ENCODE assay signal across 9 mouse cellular contexts in genomic region chr11:69922796-69923195, GRCm38 (mm10). TPM values are rescaled to one million over a fixed set of nuclear protein-coding genes. Genes with fewer than 3 reads are reported as not detected.
DNase-seq lines count a peak whose midpoint lies in the region; ATAC-seq lines count a peak whose summit lies in the region.
"Had no signal": no experiment of that assay in that cellular context is flagged by ENCODE, and none has a peak within 500 bp of the region (broad histone marks: within the 10 kb centered on the region; RNA-seq: fewer than 3 reads in every experiment).

No protein-coding gene starts in this region.

- no peaks in the 10 kb centered on the region for H3K27me3 ChIP-seq in heart, embryonic 10.5 days (ENCODE audit: insufficient read depth, poor library complexity, severe bottlenecking)
- H3K27me3 ChIP-seq in neural tube, embryonic 11.5 days (ENCODE audit: control insufficient read depth, insufficient read depth, low read length) = no peaks in the 10 kb centered on the region
- no peaks in the 10 kb centered on the region for H3K27me3 ChIP-seq in liver, embryonic 11.5 days (replicated peaks; ENCODE audit: control insufficient read depth, insufficient read depth, low read length)
- no peaks in the 10 kb centered on the region for H3K27me3 ChIP-seq in stomach, embryonic 16.5 days (ENCODE audit: control insufficient read depth, insufficient read depth, low read length)

- intact Hi-C loops in left cerebral cortex, postnatal 4 days (cut with DNase I) = no loop called here

- 69% methylated on average over 3 of the region's 3 CpGs for WGBS in heart, embryonic 10.5 days
- WGBS in neural tube, embryonic 11.5 days = 77% methylated on average over 3 of the region's 3 CpGs
- 67% methylated on average over 3 of the region's 3 CpGs for WGBS in liver, embryonic 11.5 days
- 57% methylated on average over 3 of the region's 3 CpGs for WGBS in stomach, embryonic 16.5 days

- no peaks in the 10 kb centered on the region for H3K9me3 ChIP-seq in heart, embryonic 10.5 days
- no peaks in the 10 kb centered on the region for H3K9me3 ChIP-seq in neural tube, embryonic 11.5 days (ENCODE audit: control insufficient read depth, low read length)
- H3K9me3 ChIP-seq in liver, embryonic 11.5 days (ENCODE audit: control insufficient read depth, low read length) = no peaks in the 10 kb centered on the region
- no peaks in the 10 kb centered on the region for H3K9me3 ChIP-seq in stomach, embryonic 16.5 days (replicated peaks; ENCODE audit: control insufficient read depth, low read length)

- peaks cover 17% of the 10 kb centered on the region for H3K4me1 ChIP-seq in heart, embryonic 10.5 days
- peaks cover 9% of the 10 kb centered on the region for H3K4me1 ChIP-seq in neural tube, embryonic 11.5 days (ENCODE audit: control insufficient read depth, insufficient read depth, low read length)
- H3K4me1 ChIP-seq in liver, embryonic 11.5 days (replicated peaks; ENCODE audit: control insufficient read depth, insufficient read depth, low read length) = peaks cover 25% of the 10 kb centered on the region
- peaks cover 16% of the 10 kb centered on the region for H3K4me1 ChIP-seq in stomach, embryonic 16.5 days (ENCODE audit: control insufficient read depth, insufficient read depth, low read length)

- peak overlapping the region; percentile 97; the same call in 1 of the 2 replicates for H3K27ac ChIP-seq in heart, embryonic 10.5 days
- H3K27ac ChIP-seq in neural tube, embryonic 11.5 days (ENCODE audit: low read depth, low read length) = no peak overlapping the region
- H3K27ac ChIP-seq in liver, embryonic 11.5 days (ENCODE audit: low read depth, low read length) = peak overlapping the region; percentile 99
- peak overlapping the region; percentile 99 for H3K27ac ChIP-seq in stomach, embryonic 16.5 days (ENCODE audit: low read length)

- ATAC-seq in neural tube, embryonic 11.5 days (ENCODE audit: insufficient read depth, low FRiP score, low TSS enrichment) = no peak
- ATAC-seq in liver, embryonic 11.5 days (replicated peaks; ENCODE audit: low FRiP score) = no peak
- ATAC-seq in stomach, embryonic 16.5 days (ENCODE audit: insufficient read depth, low FRiP score) = no peak

- peak overlapping the region; percentile 11; the same call in 1 of the 2 replicates for H3K9ac ChIP-seq in neural tube, embryonic 11.5 days (ENCODE audit: low read length)
- peak overlapping the region; percentile 85; the same call in 1 of the 2 replicates for H3K9ac ChIP-seq in liver, embryonic 11.5 days (ENCODE audit: low read depth, low read length)
- peak overlapping the region; percentile 20 for H3K9ac ChIP-seq in stomach, embryonic 16.5 days (ENCODE audit: low read length)

- peaks cover 19% of the 10 kb centered on the region for H3K36me3 ChIP-seq in heart, embryonic 10.5 days
- H3K36me3 ChIP-seq in neural tube, embryonic 11.5 days (ENCODE audit: control insufficient read depth, insufficient read depth, low read length) = peaks cover 6% of the 10 kb centered on the region
- H3K36me3 ChIP-seq in liver, embryonic 11.5 days (ENCODE audit: control insufficient read depth, insufficient read depth, low read length) = peaks cover 13% of the 10 kb centered on the region
- peaks cover 5% of the 10 kb centered on the region for H3K36me3 ChIP-seq in stomach, embryonic 16.5 days (ENCODE audit: control insufficient read depth, insufficient read depth, low read length)

- H3K4me2 ChIP-seq in neural tube, embryonic 11.5 days (ENCODE audit: low read depth) = no peak overlapping the region; the same call in 1 of the 2 replicates
- peak overlapping the region; percentile 68 for H3K4me2 ChIP-seq in liver, embryonic 11.5 days
- H3K4me2 ChIP-seq in stomach, embryonic 16.5 days (ENCODE audit: low read depth, low read length) = peak overlapping the region; percentile 68; the same call in 1 of the 2 replicates

- H3K4me3 ChIP-seq in heart, embryonic 10.5 days = peak overlapping the region; percentile 85
- no peak overlapping the region for H3K4me3 ChIP-seq in neural tube, embryonic 11.5 days (ENCODE audit: low read depth, low read length)
- H3K4me3 ChIP-seq in liver, embryonic 11.5 days (ENCODE audit: low read depth, low read length) = peak overlapping the region; percentile 92
- no peak overlapping the region for H3K4me3 ChIP-seq in stomach, embryonic 16.5 days (replicated peaks; ENCODE audit: low read length)

- no peak for DNase-seq in heart, embryonic 10.5 days (ENCODE audit: low spot score)
- no peak for DNase-seq in heart, adult 11 months
- no peak for DNase-seq in neural tube, embryonic 11.5 days (ENCODE audit: low spot score)
- no peak for DNase-seq in neural tube, embryonic 10.5 days (ENCODE audit: extremely low spot score, low spot score)
- DNase-seq in liver, embryonic 11.5 days (ENCODE audit: low spot score) = no peak
- DNase-seq in left cerebral cortex, postnatal 4 days = no peak
- DNase-seq in right cerebral cortex, postnatal 4 days = no peak
- DNase-seq: cerebellum, postnatal 10 days had no signal

RNA-seq across cellular contexts. Expression of gene Eif5a, which starts 1.0 kb away (rescaled TPM):
- polyA plus RNA-seq in heart, embryonic 10.5 days (2016; fragmentation: Nextera tagmentation; extraction: Ambion mirVana) = 2,011 and 2,470 TPM in 2 replicates
- 1,905 and 1,926 TPM in 2 replicates for polyA plus RNA-seq in neural tube, embryonic 11.5 days (2014; fragmentation: Nextera tagmentation; extraction: Ambion mirVana)
- polyA plus RNA-seq in liver, embryonic 11.5 days (2014; fragmentation: Nextera tagmentation; extraction: Ambion mirVana) = 2,995 and 3,090 TPM in 2 replicates
- 1,516 and 1,535 TPM in 2 replicates for polyA plus RNA-seq in stomach, embryonic 16.5 days (2015; fragmentation: Nextera tagmentation; extraction: Ambion mirVana)
- total RNA-seq in left cerebral cortex, postnatal 4 days (2021) = 100 to 1,000 TPM; 539 to 555 TPM

RNA-seq across cellular contexts. Expression of gene Gps2, which starts 9.1 kb away (rescaled TPM):
- polyA plus RNA-seq in heart, embryonic 10.5 days (2016; fragmentation: Nextera tagmentation; extraction: Ambion mirVana) = 55.2 and 69.4 TPM in 2 replicates
- 84.0 and 93.7 TPM in 2 replicates for polyA plus RNA-seq in neural tube, embryonic 11.5 days (2014; fragmentation: Nextera tagmentation; extraction: Ambion mirVana)
- 121 and 130 TPM in 2 replicates for polyA plus RNA-seq in liver, embryonic 11.5 days (2014; fragmentation: Nextera tagmentation; extraction: Ambion mirVana)
- 61.6 and 63.4 TPM in 2 replicates for polyA plus RNA-seq in stomach, embryonic 16.5 days (2015; fragmentation: Nextera tagmentation; extraction: Ambion mirVana)
- 10 to 100 TPM; 37.8 to 38.3 TPM for total RNA-seq in left cerebral cortex, postnatal 4 days (2021)

RNA-seq across cellular contexts. Expression of gene Ybx2, which starts 12.8 kb away (rescaled TPM):
- 1.8 and 2.1 TPM in 2 replicates for polyA plus RNA-seq in heart, embryonic 10.5 days (2016; fragmentation: Nextera tagmentation; extraction: Ambion mirVana)
- 3.4 and 4.2 TPM in 2 replicates for polyA plus RNA-seq in neural tube, embryonic 11.5 days (2014; fragmentation: Nextera tagmentation; extraction: Ambion mirVana)
- 1.3 and 1.7 TPM in 2 replicates for polyA plus RNA-seq in liver, embryonic 11.5 days (2014; fragmentation: Nextera tagmentation; extraction: Ambion mirVana)
- 2.9 and 3.8 TPM in 2 replicates for polyA plus RNA-seq in stomach, embryonic 16.5 days (2015; fragmentation: Nextera tagmentation; extraction: Ambion mirVana)
- 10 to 100 TPM; 16.1 to 23.5 TPM for total RNA-seq in left cerebral cortex, postnatal 4 days (2021)

RNA-seq across cellular contexts. Expression of gene Neurl4, which starts 21.9 kb away (rescaled TPM):
- polyA plus RNA-seq in heart, embryonic 10.5 days (2016; fragmentation: Nextera tagmentation; extraction: Ambion mirVana) = 8.3 and 12.7 TPM in 2 replicates
- polyA plus RNA-seq in neural tube, embryonic 11.5 days (2014; fragmentation: Nextera tagmentation; extraction: Ambion mirVana) = 14.2 and 18.0 TPM in 2 replicates
- 9.5 and 10.5 TPM in 2 replicates for polyA plus RNA-seq in liver, embryonic 11.5 days (2014; fragmentation: Nextera tagmentation; extraction: Ambion mirVana)
- polyA plus RNA-seq in stomach, embryonic 16.5 days (2015; fragmentation: Nextera tagmentation; extraction: Ambion mirVana) = 7.5 TPM in 2 replicates
- 100 to 1,000 TPM; 157 to 165 TPM for total RNA-seq in left cerebral cortex, postnatal 4 days (2021)

RNA-seq across cellular contexts. Expression of gene 2810408A11Rik, which starts 22.0 kb away (rescaled TPM):
- 5.5 and 8.7 TPM in 2 replicates for polyA plus RNA-seq in heart, embryonic 10.5 days (2016; fragmentation: Nextera tagmentation; extraction: Ambion mirVana)
- 14.4 and 15.1 TPM in 2 replicates for polyA plus RNA-seq in neural tube, embryonic 11.5 days (2014; fragmentation: Nextera tagmentation; extraction: Ambion mirVana)
- 3.2 and 4.0 TPM in 2 replicates for polyA plus RNA-seq in liver, embryonic 11.5 days (2014; fragmentation: Nextera tagmentation; extraction: Ambion mirVana)
- polyA plus RNA-seq in stomach, embryonic 16.5 days (2015; fragmentation: Nextera tagmentation; extraction: Ambion mirVana) = 4.9 TPM in 2 replicates
- 10 to 100 TPM in 1 of 2 experiments, 1 to 10 TPM in 1; 8.3 to 10.7 TPM for total RNA-seq in left cerebral cortex, postnatal 4 days (2021)

Comparison
In these comparisons a context has a peak if more than half of its experiments do, and no peak if none do; other contexts are left out.
1. H3K4me3 ChIP-seq: peak in heart, embryonic 10.5 days (single experiment) and liver, embryonic 11.5 days (single experiment); none in neural tube, embryonic 11.5 days (single experiment) and stomach, embryonic 16.5 days (single experiment).
2. H3K9ac ChIP-seq: peak in every context shown above with its lines; median percentile 85 in liver, embryonic 11.5 days; 20 in stomach, embryonic 16.5 days; 11 in neural tube, embryonic 11.5 days.